Mouse (Mus musculus): ENCODE measurements around the gene Lypd4.

DNA sequence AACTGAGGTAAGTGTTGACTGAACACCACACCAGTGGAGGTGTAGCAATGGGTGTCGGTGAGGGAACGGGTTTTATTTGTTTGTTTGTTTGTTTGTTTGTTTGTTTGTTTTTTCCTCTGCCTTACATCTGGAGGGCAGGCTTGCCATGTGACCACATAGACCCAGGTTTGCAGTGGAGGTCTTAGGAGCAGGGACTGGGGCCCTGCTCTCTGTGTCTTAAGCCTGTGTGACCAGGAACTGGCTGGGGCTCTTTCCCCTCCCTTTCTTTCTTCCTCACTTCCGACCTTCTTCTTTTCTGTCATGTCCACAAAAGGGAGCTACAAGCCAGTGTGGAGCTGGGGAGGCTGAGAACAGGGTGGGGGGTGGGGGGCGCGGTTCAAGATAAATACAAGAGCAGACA is 28.2 kb upstream of the Lypd4 start:
- TF ChIP-seq CTCF (IDR thresholded peaks at IDR 0.05; ENCODE audit: borderline replicate concordance, control insufficient read depth, extremely low read depth, insufficient read depth, low read length, poor library complexity), result no peak
- no peak for TF ChIP-seq POLR2A (IDR thresholded peaks at IDR 0.05; ENCODE audit: control insufficient read depth, extremely low read depth, insufficient read depth, low read length, poor library complexity)

Data from thymus, adult 2 months (tissue).